ENCODE assay signal across 16 mouse cellular contexts in the genomic region with DNA sequence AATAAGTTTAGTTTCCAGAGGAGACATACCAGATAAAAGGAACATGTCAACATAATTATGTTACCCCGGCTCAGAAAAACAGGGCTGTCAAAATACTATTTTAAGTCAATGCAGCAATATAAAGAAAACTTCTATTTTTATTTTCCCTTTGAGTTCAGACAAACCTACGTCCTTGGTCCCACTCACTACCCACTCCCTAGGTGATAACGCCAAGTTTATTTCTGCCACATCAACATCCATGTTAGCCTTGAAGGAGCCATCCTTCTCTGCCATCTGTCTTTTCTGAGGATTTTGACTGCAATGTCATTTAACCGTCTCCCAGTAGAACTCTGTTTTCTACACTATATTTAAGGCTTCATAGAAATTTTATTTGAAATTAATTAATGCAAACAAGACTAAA.
"Had no signal": no experiment of that assay in that cellular context is flagged by ENCODE, and none has a peak within 500 bp of the region (broad histone marks: within the 10 kb centered on the region; RNA-seq: fewer than 3 reads in every experiment).

No protein-coding gene starts in this region.

- H3K27me3 ChIP-seq: neural tube, embryonic 12.5 days; neural tube, embryonic 13.5 days; neural tube, embryonic 15.5 days; stomach, embryonic 15.5 days had no signal

- H3K4me2 ChIP-seq: neural tube, embryonic 12.5 days; neural tube, embryonic 13.5 days; neural tube, embryonic 15.5 days; stomach, embryonic 15.5 days had no signal

- H3K4me3 ChIP-seq: neural tube, embryonic 12.5 days; neural tube, embryonic 13.5 days; neural tube, embryonic 15.5 days; stomach, embryonic 15.5 days had no signal

- H3K27ac ChIP-seq: neural tube, embryonic 12.5 days; neural tube, embryonic 13.5 days; neural tube, embryonic 15.5 days; stomach, embryonic 15.5 days; stomach, postnatal 0 days had no signal

- H3K4me1 ChIP-seq: neural tube, embryonic 12.5 days; neural tube, embryonic 13.5 days; neural tube, embryonic 15.5 days; stomach, embryonic 15.5 days had no signal

- H3K9ac ChIP-seq: neural tube, embryonic 12.5 days; neural tube, embryonic 13.5 days; neural tube, embryonic 15.5 days; stomach, embryonic 15.5 days had no signal

- H3K36me3 ChIP-seq: neural tube, embryonic 12.5 days; neural tube, embryonic 13.5 days; neural tube, embryonic 15.5 days; stomach, embryonic 15.5 days had no signal

- DNase-seq: retina, postnatal 1 day; right cerebral cortex, postnatal 14 days; right cerebral cortex, postnatal 25 days; right cerebral cortex, postnatal 4 days; spleen, adult 18-20 months; thymus, adult 18-20 months; thymus, adult 2 months; thymus, postnatal 14 days; thymus, postnatal 25 days; thymus, postnatal 36 days; thymus, postnatal 4 days had no signal

- H3K9me3 ChIP-seq: neural tube, embryonic 12.5 days; neural tube, embryonic 13.5 days; neural tube, embryonic 15.5 days; stomach, embryonic 15.5 days had no signal
